Mouse (Mus musculus) testis, postnatal 10 days (tissue): ENCODE results near the gene Nedd4.

Experiments used
- DNase-seq: peaks from one replicate; pipeline ENCODE4 v3.0.0; 2021; ENCODE audit warnings: low spot score

Gene Nedd4

DNA sequence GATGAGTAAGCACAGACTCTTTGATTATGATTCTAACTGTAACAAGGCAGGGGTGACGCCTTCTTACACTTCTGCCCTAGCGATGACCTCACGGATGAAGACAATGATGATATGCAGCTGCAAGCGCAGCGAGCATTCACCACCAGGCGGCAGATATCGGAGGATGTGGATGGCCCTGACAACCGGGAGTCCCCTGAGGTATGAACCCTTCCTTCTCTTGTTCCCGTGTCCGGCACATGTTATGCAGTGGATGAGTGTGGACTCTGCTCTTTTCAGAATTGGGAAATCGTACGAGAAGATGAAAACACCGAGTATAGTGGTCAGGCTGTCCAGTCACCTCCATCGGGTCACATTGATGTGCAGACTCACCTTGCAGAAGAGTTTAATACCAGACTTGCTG, 59.1 kb downstream of the Nedd4 start:
- no peak for DNase-seq

DNA sequence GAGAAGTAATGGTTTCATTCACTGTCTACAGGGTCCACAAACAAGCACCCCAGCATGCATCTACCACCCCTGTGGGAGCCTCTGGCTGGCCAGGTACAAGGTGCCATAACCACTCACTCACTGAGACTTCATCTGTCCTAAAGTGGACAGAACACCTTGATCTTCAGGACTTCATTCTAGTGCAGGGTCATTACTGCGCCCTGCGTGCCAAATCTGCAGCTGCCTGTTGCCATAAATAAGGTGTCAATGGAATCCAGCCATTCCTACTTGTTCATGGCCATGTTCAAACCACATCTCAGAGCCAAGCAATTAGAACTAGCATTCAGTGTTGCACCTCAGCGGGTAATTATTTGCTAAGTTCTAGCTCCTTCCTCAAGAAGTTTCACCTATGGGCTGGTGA, 60.5 kb downstream of the Nedd4 start:
- DNase-seq, result no peak

DNA sequence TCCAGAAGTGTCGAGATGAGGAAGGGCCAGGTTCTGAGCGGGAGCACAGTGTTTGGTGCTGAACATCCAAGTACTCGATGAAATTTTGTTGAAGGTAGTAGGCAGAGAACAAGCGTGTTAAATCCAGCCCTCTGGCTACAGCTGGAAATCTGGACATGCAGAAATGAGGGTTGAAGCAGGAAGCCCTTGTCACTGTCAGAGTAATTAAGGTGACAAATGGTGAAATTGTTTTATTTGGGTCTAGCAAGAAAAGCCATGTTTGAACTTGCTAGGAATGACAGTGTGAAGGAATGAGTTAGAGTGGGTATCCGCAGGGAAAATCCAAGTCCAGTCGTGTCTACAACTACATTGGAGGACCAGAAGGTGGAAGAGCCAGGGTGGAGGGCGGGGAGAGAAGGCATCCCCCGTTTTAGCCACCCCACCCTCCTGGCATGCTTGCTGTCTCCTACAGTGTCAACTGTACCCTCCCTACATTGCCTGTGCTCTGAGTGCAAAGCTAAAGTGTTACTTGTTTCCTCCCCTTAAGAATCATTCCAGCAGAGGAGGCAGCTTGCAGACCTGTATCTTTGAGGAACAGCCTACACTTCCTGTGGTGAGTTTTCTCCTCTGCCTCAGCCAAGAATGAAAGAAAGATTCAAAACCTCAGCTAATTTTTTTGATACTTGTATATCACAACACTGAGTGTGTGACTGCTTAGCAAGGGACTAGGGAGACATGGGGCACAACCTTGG, 62.5 kb downstream of the Nedd4 start:
- no peak for DNase-seq

DNA sequence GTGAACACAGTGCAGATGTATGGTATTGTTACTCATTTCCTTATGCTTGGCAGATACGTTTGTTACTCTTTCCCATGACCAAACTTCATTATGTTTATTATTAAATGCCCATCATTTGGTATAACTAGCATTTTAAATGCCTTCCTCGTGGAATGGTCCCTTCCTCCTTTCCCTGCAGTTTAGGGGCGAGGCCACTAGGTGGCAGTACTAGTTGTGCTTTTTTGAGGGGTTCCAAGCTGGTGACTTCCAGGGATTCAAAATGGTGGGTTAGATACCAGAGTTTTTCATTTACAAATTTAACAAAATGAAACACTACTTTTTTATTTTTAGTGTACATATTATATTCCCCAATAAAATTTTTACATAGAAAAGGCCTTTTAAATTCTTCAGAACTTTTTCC, 71.8 kb downstream of the Nedd4 start:
- DNase-seq, result peak; percentile 80

DNA sequence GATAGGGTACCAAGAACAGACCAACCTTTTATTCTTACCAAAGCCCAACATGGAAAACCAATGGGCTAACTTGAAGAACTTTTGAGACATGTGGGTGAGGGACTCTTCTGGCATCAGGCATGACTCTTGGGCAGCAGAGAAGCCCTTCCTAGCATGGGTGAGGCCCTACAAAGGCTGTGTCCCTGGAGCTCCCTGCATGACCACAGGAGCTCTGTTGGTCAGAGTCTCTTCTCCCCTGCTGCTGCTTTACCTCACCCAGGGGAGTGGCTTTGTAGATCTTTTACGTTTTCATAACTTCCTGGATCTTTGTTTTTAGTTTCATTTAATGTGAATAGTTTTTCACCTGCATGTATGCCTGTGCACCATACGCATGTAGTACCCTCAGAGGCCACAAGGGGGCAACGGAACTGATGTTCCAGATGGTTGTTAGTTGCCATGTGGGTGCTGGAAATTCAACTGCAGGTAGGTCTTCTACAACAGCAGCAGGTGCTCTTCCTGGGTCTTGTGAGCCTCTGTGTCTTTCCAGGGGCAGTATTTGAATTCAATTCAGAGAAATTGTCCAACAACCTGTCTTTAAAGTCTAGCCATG, 73.8 kb downstream of the Nedd4 start:
- peak; percentile 85 for DNase-seq

DNA sequence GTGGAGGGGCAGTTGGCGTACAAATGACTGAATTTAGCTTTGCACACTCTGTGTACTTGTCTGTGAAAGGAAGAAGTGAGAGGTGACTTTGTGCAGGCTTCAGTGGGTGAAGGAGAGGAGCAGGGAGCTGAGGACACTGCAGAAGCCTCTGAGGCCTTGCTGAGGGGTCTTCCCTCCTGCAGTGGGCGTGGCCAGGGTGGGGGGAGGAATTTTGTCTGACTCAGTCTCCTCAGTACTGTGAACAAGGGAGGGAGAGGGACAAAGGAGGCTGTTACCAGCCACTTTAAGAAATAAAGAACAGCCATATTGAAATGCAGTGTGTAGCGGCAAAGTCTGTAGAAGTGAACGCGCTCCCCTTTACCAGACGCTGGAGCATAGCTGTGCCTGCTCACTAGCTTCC, 79.1 kb downstream of the Nedd4 start:
- no peak for DNase-seq

DNA sequence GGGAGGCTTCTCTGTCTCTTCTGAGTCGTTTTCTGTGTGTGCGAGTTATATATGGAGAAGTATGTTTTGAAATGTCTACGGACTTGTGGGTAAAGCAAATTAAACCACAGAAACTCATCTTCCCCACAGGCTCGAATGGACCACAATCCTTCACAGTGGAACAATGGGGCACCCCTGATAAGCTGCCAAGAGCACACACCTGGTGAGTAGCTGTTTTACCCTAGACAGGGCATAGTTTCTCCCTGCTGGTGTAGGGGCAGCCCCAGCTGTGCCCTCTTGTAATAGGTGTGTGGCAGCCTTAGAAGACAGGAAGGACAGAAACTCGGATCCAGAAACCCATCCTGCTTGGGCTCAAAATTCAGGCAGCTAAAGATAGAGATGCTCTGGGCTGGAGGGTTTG, 84.1 kb downstream of the Nedd4 start:
- no peak for DNase-seq

DNA sequence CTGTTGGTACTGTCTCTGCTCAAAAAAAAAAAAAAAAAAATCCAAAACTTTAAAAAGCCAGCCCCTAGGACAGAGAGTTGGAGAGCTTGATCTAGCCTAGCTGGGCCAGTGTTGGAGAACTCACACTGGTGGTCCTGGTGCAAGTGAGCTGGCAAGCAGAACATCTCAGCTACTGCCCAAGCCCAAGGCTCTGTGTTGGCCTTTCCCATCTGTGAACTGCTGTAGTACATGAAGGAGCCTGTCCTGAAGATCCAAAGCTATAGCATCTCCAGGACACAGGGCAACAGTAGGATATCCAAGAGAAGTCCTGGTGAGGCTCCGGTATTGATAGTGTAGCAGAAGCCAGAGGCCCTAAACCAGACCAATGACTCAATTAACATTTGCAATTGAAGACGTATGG, 88.1 kb downstream of the Nedd4 start:
- no peak for DNase-seq

DNA sequence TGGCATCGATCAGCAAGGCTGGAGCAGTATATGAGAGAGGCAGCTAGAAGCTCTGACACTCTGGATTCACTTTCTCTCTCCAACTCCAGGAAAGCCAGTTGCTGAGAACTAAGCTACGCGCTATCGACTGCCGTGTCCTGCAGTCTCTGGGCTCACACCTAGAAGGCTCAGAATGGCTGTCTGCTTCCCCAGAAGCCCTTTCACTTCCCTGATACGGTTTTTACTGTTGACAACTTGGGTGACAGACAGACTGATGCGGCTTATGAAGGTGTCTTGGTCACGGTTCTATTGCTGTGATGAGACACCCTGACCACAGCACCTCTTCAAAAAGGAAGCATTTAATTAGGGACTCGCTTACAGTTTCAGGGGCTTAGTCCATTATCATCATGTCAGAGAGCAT, 90.5 kb downstream of the Nedd4 start:
- DNase-seq, result no peak

DNA sequence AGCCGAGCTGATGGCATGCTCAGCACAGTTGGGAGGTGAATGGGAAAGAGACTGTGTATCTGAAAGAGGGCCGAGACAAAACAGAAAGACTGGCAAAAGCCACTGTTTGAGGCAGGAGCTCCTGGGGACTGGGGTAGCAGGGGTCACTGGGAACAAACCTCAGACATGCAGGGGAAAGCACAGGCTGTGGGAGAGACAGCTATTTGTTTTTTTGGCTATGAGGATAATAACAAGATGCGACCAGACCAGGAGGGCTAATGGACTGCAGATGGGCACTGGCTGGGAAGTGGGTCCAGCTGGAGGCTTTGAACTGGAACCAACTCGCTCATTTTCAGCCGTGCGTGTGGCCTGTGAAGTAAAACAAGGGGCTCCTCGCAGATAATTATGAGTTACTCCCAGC, 91.6 kb downstream of the Nedd4 start:
- DNase-seq, result no peak

DNA sequence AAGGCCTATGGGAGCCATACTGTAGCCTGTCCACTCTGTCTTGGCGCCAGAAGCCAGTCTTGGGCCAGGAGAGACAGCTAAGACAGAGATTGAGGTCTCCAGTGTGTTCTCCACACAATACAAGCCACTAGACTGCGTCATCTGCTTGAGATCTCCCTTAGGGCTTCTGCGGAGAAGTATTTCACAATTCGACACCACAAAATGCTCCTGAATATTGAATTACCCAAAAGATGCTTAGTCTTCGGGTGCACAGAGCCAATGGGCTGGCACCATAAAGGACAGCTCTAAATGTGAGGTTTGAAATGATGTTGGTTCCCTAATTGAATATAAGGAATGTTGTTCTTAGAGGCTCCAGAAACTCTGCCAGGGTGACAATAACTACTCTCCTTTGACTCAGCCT, 95.0 kb downstream of the Nedd4 start:
- no peak for DNase-seq

DNA sequence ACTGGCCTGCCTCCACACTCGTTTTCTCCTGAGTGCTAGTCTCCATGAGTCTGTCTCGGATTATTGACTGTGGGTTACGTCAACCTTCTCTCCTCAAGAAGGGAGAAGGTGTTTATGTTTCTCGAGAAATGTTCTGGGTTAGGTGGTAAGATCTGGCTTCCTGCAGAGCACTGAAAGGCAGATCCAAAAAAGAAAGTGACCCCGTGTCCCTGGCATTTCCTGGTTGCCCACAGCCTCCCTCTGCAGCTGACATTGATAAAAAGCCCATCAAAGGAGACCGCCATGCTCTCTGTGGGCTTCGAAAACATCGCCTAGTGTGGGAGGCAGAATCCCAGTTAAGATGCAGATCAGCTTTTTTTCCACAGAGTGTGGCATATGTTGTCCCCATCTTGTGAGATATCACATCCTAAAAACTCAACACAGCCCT, 96.6 kb downstream of the Nedd4 start:
- DNase-seq, result no peak

DNA sequence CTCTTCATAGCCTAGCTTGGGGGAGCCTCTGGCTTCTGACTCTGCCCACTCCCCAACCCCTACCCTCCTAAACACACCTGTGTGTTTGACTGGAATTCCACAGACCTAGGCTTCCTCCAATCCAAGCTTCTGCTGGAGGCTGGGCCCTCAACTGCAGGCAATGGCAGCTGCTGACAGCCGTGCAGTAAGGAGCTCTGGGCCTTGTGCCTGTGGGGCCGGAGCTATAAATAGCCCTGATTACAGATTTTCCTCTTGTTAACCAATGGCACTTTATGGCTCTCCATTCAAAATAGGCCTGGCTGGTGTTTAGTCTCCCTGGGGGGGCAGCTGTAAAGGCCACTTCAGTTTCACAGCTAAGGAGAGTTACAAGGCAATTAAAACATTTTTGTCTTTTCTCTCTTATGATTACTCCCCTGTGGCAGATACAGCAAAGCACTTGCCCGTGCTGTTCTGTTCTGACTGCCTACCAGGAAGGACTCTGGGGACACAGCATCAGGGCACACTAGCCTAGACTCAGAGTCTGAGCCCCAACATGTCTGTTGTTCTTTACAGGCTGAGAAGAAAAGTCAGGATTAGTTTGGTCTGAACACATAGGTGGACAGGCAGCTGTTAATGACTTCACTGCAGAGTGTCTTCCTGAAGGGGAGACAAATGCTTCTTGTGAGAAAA, 101.0 kb downstream of the Nedd4 start:
- no peak for DNase-seq

DNA sequence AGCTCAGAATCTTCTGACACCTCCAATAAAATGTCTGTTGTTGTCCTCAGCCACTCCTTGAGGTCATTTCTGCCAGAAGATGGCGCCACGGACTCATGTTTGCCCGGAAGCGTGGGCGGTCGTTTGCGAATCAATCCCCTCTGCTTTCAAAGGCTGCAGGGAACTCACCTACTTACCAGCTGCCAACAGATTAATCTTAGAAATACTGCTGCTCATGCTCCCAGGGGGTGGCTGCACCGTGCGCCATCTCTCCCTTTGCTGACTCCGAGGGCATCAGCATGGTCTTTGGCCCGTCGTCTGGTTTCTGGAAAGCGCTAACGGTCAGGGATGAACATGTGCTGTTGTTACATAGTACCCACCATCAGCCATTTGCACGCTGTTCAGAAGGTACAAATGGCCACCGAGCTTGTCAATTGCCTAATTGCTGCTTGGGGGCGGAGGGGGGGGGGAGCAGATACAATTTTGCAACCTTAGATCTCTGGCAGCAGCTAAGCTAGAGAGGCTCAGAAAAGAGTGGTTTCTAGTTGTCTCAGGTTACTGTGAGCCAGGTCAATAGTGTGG, 104.7 kb downstream of the Nedd4 start:
- peak; percentile 95 for DNase-seq

DNA sequence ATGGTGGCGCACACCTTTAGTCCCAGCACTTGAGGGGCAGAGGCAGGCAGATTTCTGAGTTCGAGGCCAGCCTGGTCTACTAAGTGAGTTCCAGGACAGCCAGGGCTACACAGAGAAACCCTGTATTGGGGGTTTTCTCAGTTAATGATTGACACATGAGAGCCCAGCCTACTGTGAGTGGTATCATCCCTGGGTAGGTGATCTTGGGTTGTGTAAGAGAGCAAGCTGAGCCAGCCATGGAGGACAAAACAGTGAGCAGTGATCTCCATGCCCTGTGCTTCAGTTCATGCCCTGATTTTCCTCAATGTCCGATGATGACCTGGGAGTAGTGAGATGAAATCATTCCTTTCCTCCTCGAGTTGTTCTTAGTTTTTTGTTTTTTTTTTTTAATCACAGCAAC, 112.9 kb downstream of the Nedd4 start:
- no peak for DNase-seq

DNA sequence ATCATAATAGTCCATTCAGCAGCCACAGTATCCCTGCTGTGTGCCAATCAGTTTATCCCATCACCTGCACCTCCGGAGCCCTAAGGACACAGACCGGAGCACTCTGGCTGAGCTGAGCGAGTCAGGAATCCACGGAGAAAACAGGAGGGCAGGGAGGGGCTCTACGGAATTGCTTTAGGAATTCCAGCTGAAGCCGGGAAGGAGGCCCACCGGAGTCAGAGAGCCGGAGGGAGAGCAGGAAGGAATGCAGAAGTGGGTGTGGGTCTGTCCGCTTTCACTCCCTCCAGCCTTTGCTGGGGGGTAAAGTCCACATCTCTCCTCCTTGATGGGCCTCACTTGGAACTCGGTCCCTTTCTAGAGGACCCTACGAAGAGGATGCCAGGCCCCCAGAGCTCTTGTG, 116.9 kb downstream of the Nedd4 start:
- no peak for DNase-seq

DNA sequence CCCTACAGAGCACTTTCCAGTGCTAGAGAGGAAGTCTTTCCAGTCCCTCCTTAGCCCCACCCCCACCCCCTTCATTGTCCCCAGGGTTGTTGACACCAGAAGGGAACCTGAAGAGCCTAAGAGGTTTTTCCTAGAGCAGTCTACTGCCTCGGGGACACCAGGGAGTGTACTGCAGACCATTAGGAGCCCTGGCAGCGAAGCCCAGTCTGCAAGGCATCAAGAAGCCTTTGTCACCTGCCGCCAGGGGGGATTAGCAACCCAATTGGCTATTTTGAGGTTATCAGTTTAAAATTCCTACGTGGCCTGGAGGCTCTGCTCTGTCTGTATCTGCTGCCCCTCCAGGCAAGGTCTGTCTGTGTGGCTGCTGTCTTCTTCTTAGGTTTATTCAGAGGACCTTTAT, 117.6 kb downstream of the Nedd4 start:
- no peak for DNase-seq

DNA sequence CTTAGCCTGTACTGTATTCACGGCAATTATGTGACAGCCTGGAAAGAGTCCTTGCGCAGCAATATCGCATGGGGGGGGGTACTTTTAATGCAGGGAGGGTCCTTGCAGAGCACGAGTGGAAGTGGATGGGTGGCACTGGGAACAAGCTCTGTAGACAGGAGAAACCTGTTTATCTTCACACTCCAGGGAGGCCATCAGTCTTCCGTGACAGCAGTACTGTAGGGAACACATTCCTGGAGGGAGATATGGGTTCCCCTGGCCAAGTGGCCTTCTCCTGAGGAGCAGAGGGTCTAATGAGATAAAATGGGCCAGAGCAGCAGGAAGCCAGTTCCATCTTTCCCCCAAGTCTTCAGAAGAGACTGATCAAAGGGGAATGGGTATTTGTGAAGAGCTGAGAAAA, 118.5 kb downstream of the Nedd4 start:
- DNase-seq, result no peak

DNA sequence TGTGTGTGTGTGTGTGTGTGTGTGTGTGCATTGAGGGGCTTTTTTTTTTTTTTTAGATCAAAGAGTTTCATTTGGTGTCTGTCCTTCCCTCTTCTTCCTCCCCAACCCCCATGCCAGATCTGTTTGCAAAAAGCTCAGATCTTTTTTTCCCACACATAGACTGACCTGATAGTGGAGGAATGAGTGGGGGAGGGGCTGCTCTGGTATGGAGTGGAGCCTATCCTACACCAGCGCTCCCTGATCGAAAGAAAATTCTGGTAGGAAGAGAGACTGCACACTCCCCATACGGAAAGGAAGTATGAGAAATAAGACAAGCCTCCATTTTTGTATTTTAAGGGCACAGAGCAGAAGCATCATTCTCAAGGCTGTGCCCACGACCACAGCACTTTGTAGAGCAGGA, 119.3 kb downstream of the Nedd4 start:
- no peak for DNase-seq

DNA sequence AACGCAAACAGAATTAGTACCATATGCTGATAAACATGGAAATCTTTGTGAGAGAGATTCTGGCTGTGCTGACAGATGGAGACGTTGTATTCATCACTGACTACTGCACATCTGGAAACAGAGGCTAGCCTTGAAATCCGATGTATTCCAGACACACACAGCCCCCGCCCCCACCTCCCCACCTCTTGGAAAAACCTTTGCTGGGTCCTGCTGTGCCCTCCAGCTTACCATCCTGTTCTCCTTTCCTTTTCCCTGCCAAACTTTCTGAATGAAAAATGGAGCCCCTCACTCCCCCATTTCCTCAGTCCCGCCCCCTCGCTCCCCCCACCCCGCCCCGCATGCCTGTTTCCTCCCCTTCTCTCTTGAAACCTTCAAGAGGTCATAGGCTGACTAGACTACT, 120.0 kb downstream of the Nedd4 start:
- no peak for DNase-seq

DNA sequence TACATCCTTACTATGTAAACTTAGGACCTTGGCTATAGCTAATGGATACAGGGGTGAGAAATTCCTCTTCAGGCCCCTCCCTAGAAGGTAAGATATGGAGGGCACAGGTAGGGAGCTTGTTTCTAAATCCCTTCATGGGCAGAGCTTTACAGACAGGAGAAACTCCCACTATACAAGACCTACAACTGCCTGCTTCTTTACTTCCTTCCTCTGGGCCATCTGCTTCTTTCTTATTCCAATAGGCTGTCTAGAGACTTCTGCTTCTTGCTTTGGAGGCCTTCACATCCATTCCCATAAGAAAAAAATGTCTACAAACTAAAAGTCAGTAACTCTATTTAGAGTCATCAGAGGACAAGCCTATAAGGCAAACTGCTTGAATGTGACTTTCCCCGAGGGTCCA, 125.6 kb downstream of the Nedd4 start:
- no peak for DNase-seq

DNA sequence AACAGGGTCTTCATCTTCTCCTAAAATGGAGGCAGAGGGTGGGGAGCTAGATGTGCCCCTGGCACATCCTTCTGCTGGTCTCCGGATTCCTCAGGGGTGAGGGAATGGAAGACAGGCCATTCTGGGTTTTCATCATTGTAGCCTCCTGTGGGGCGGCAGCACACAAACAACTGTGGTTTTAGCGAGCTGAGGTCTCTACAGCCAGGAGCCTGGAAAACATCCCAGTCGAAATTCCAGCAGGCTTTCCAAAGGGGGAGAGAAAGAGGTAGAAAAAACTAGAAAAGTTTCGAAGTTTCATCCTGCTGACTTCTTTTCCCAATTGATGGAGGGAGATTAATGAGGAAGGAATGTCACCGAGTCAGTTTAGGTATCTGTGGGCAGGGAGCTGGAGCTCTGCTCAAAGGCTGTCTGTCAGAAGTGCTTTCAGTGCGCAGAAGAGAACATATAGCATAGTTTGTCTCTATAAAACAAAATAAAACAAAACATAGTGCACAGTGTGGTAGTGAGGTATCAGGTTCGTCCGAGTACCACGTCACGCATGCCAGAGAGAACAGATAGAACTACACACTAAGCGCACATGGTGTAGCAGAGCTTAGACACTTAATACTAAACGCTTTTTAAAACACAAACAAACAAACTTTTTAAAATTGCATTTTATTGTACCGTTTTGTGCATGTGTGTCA, 128.5 kb downstream of the Nedd4 start:
- DNase-seq, result no peak

DNA sequence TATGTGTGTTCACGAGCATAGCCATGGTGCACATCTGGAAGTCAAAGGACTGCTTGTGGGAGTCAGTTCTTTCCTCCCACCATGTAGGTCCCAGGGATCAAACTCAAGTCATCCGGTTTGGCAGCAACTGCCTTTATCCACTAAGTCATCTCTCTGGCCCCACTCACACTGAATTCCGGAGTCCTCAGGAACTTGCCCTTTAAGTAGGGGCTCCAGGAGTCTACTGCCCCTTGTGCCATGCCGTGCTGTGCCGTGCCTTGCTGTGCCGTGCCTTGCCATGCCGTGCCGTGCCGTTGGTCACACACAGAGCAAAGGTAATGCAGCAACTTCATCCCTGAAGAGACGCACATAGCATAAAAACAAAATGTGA, 129.1 kb downstream of the Nedd4 start:
- no peak for DNase-seq
